Mouse (Mus musculus) macrophage (primary cell): ENCODE results near the gene Cpm. TPM values are rescaled to one million over a fixed set of nuclear protein-coding genes. Genes with fewer than 3 reads are reported as not detected.

ENCODE experiments used
- H3K27ac ChIP-seq: fragments of 350-480 bp; formaldehyde crosslinking; 2 replicates; pipeline ENCODE4 v1.9.0; 2021
- H3K36me3 ChIP-seq: fragments of 350-480 bp; formaldehyde crosslinking; 2 replicates; pipeline ENCODE4 v1.9.0; 2021; ENCODE audit errors: inconsistent target
- H3K4me3 ChIP-seq: fragments of 350-480 bp; formaldehyde crosslinking; 2 replicates; pipeline ENCODE4 v1.9.0; 2021; ENCODE audit errors: inconsistent target
- H3K79me2 ChIP-seq: fragments of 350-480 bp; formaldehyde crosslinking; 2 replicates; pipeline ENCODE4 v1.9.0; 2021; ENCODE audit errors: inconsistent target
- WGBS: methylation state at CpG from one replicate; pipeline ENCODE4 v1.1.7; 2026; ENCODE audit warnings: inconsistent platforms; ENCODE audit not compliant: missing documents; 5-methylcytosine and 5-hydroxymethylcytosine counted together
- polyA plus RNA-seq: library from polyadenylated mRNA; stranded (reverse); fragments of 250-400 nt; gene quantifications from 3 replicates; pipeline ENCODE4 v1.2.4, GENCODE M21; 2018; ENCODE audit warnings: inconsistent platforms

Gene Cpm
- polyA plus RNA-seq, 1 experiment from 2014 or later: 0.07 TPM

DNA sequence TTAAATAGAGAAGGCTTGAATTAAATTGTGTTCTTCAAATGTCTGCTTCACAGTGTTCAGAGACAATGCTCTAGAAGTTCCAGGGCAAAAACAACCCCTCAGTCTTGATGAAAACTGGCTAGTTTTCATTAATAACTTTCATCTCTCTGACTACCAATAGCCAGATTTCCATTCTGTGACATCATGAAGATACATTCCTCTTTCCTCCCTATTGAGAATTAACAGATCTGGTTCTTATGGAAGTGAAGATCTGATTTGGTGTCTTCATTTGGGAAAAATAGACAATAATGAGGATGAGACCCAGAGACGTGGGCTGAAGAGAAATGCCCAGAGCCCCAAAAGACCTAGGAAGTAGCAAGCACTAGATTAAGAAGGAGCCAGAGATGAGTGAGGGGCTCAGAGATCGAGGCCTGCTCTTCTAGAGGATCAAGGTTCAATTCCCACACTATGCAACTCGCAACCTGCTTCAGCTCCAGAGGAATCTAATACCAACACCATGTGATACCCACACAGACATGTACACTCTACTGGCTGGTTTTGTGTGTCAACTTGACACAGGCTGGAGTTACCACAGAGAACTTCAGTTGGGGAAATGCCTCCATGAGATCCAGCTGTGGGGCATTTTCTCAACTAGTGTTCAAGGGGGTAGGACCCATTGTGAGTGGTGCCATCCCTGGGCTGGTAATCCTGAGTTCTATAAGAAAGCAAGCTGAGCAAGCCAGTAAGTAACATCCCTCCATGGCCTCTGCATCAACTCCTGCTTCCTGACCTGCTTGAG lies 11.5 kb upstream of the Cpm start:
- Histone ChIP-seq H3K36me3 (no peaks in the 10 kb centered on the region), H3K79me2 (no peaks in the 10 kb centered on the region), H3K27ac (no peak overlapping the region), H3K4me3 (no peak overlapping the region)
- WGBS: 85% methylated on average over 3 of the region's 3 CpGs

DNA sequence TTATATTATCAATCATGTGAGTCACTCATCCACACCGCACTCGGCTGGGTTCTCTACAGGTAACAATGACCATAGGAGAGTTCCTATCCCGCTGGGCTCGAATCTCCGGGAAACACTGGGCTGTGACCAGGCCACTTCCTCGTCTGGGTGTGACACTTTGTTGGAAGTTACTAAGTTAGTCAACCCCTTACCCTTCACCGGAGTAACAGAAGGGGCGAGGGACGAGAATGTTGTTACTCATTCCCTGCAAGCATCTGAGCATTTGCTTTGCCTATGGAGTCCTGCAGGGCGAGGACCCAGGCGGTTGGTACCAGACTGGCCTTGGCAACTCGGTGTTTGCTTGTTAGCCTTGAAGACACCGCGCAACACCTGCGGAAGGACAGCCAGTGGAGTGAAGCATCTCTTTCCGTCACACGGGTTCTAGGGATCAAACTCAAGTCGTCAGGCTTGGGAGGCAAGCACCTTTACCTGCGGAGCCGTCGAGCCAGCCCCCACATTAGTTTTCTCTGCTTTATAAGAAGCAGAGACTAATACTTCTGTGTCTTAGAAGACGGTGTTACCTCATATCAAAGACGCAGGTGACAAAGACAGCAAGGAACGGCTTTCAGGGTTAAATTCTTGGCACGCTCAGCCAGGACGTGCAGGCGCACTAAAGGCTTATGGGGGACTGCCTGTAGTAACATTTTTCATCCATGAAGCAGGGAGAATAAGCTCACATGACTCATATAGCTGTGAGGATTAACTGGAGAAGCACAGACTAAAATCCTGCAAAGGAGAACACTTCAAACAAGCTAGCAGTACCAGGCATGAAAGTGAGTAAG lies 10.0 kb upstream of the Cpm start:
- H3K27ac ChIP-seq: no peak overlapping the region
- 91% methylated on average over 27 of the region's 27 CpGs for WGBS

GRCm38 (mm10) chr10:117619862-117620179 lies 9.5 kb upstream of the Cpm start:
- 100% methylated on average over 2 of the region's 2 CpGs for WGBS

More for the DNA sequence above, 10.0 kb upstream of the Cpm start:
- no peaks in the 10 kb centered on the region for H3K36me3 ChIP-seq
- H3K79me2 ChIP-seq: no peaks in the 10 kb centered on the region
- no peak overlapping the region for H3K4me3 ChIP-seq

DNA sequence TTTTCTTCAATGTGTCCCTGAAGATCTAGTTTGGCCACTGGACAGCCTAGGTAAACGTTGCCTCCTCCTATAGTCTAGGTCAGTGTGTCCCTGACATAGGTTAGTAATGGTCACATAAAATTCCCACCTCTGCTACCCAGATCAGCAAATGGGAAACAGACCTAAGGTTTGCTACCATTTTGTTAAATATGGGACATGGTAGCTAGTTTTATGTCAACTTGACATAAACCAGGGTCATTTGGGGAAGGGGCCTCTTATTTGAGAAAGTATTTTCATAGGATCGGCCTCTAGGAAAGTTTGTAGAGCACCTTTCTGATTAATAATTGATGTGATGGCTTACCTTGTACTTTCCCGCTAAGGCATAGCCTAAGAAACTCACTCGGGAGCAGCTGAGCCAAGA lies 8.8 kb upstream of the Cpm start:
- Histone ChIP-seq H3K27ac (no peak overlapping the region), H3K4me3 (no peak overlapping the region), H3K79me2 (no peaks in the 10 kb centered on the region), H3K36me3 (no peaks in the 10 kb centered on the region)
- 94% methylated on average over 4 of the region's 4 CpGs for WGBS

More at GRCm38 (mm10) chr10:117619862-117620179, 9.5 kb upstream of the Cpm start:
- Histone ChIP-seq H3K27ac (no peak overlapping the region), H3K79me2 (no peaks in the 10 kb centered on the region), H3K36me3 (no peaks in the 10 kb centered on the region), H3K4me3 (no peak overlapping the region)

DNA sequence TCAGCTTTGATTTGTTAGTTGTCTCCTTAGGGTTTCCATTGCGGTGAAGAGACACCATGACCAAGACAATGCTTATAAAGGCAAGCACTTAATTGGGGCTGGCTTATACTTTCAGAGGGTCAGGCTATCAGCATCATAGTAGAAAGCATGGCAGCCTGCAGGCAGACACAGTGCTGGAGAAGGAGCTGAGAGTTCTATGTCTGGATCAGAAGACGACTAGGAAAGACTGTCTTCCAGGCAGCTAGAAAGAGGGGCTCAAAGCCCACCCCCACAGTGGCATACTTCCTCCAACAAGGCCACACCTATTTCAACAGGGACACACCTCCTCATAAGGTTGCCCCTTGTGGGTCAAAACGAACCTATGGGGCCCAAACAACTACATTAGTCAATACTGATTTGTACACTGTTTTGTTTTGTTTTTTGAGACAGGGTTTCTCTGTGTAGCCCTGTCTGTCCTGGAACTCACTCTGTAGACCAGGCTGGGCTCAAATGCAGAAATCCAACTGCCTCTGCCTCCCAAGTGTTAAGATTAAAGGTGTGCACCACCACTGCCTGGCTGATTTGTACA lies 8.3 kb upstream of the Cpm start:
- H3K27ac ChIP-seq: no peak overlapping the region
- WGBS: 79% methylated on average over 3 of the region's 3 CpGs
- H3K4me3 ChIP-seq: no peak overlapping the region
- no peaks in the 10 kb centered on the region for H3K79me2 ChIP-seq
- no peaks in the 10 kb centered on the region for H3K36me3 ChIP-seq

GRCm38 (mm10) chr10:117621616-117622533 lies 7.4 kb upstream of the Cpm start:
- no peaks in the 10 kb centered on the region for H3K36me3 ChIP-seq
- H3K27ac ChIP-seq: no peak overlapping the region
- 93% methylated on average over 12 of the region's 12 CpGs for WGBS
- no peak overlapping the region for H3K4me3 ChIP-seq
- H3K79me2 ChIP-seq: no peaks in the 10 kb centered on the region

DNA sequence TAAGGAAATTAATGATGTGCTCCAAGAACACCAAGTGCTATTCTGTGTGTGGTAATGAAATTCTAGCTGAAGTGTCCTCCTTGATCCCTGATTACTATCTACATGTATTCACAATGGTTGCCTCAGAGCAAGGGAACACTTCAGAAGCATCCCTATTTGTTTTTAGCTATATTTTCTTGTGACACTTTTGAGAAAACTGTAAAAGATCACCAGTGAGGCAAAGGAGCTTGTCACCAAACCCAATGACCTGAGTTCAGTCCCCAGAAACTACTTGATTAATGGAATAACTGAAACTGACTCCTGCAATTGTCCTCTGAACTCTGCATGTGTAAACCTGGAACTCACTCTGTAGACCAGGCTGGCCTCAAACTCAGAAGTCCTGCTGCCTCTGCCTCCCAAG lies 5.9 kb upstream of the Cpm start:
- Histone ChIP-seq H3K27ac (no peak overlapping the region), H3K4me3 (no peak overlapping the region), H3K79me2 (no peaks in the 10 kb centered on the region), H3K36me3 (no peaks in the 10 kb centered on the region)

DNA sequence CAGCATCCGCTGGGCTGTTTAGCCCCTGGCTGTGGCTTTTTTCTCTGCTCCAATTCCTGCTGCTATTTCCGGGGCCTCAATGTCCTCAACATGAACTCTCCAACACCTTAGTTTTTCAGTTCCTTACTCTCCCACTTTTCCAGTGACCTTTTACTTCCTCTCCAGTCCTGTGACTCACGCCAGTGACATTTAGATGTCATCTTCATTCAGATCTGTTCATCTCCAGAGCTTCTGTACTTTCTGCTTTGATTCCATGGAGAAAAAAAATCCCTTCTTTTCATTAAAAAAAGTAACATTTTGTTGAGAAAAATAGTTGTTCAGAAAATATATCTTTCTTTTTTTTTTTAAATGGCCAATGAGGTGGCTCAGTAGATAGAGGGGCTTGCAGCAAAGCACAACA lies 5.1 kb upstream of the Cpm start:
- H3K36me3 ChIP-seq: no peaks in the 10 kb centered on the region
- no peaks in the 10 kb centered on the region for H3K79me2 ChIP-seq
- no peak overlapping the region for H3K4me3 ChIP-seq
- no peak overlapping the region for H3K27ac ChIP-seq
- 76% methylated on average over 3 of the region's 3 CpGs for WGBS

DNA sequence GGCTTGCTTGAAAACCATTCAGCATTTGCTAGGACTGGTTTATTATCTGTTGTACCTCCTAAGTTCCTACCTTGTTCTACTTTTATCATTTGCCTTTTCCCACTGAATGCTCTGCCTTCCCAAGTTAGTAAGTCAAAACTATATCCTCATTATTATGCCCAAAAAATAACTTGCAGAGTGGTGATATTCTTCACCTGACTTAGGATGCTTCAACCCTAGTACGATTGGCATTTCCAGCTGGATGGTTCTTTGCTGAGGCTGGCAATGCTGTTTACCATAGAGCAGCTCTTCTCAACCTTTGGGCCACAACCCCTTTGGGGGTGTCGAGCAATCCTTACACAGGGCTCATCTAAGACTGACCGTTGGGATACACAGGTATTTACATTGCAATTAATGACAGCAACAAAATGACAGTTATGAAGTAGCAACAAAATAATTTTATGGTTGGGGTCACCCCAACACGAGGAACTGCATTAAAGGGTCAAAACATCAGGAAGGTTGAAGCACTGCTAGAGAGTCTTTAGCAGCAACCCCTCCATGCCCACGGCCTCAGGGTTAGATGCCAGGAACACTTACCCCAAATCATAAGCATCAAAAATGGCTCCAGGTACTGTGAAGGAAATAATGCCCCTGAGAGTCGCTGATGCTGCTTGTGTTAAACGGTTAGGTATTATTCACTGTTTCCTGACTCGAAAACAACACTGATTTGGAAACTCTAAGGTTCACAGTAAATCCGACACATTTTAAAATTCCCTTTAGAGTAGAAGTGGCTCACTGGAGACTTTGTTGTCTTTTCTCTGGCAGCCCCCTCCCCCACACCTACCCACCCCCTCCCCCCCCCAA lies 4.4 kb upstream of the Cpm start:
- WGBS: 86% methylated on average over 9 of the region's 9 CpGs
- Histone ChIP-seq H3K79me2 (no peaks in the 10 kb centered on the region), H3K27ac (no peak overlapping the region), H3K4me3 (no peak overlapping the region), H3K36me3 (no peaks in the 10 kb centered on the region)

GRCm38 (mm10) chr10:117625500-117626296 lies 3.6 kb upstream of the Cpm start:
- Histone ChIP-seq H3K4me3 (no peak overlapping the region), H3K79me2 (no peaks in the 10 kb centered on the region), H3K27ac (no peak overlapping the region), H3K36me3 (no peaks in the 10 kb centered on the region)
- 86% methylated on average over 8 of the region's 9 CpGs for WGBS

GRCm38 (mm10) chr10:117626297-117626613 lies 3.0 kb upstream of the Cpm start:
- no peak overlapping the region for H3K4me3 ChIP-seq
- no peaks in the 10 kb centered on the region for H3K36me3 ChIP-seq
- H3K79me2 ChIP-seq: no peaks in the 10 kb centered on the region
- no peak overlapping the region for H3K27ac ChIP-seq
- 89% methylated on average over 3 of the region's 3 CpGs for WGBS

- Histone ChIP-seq H3K36me3 (no peaks in the 10 kb centered on the region), H3K27ac (no peak overlapping the region), H3K79me2 (no peaks in the 10 kb centered on the region), H3K4me3 (no peak overlapping the region)
- WGBS: 54% methylated on average over 7 of the region's 7 CpGs
Measured at GRCm38 (mm10) chr10:117626840-117627615, 2.3 kb upstream of the Cpm start.

- H3K27ac ChIP-seq: no peak overlapping the region
- no peaks in the 10 kb centered on the region for H3K36me3 ChIP-seq
- H3K4me3 ChIP-seq: no peak overlapping the region
- 43% methylated on average over 7 of the region's 7 CpGs for WGBS
- no peaks in the 10 kb centered on the region for H3K79me2 ChIP-seq
Measured at GRCm38 (mm10) chr10:117627616-117627930, 1.7 kb upstream of the Cpm start.
